Mouse (Mus musculus) myocyte (in vitro differentiated cells): Measurements from ENCODE around the gene Pqbp1. TPM values are rescaled to one million over a fixed set of nuclear protein-coding genes. Genes with fewer than 3 reads are reported as not detected.
"Not testable (repeated sequence)": the region's sequence is repeated elsewhere in the genome, so short reads cannot be mapped to it uniquely, and the experiment has no call there.

Source experiments
- H3K27me3 ChIP-seq: one replicate; pipeline ENCODE4 v1.6.1; 2011; ENCODE audit not compliant: control insufficient read depth, insufficient read depth, insufficient read length
- H3K36me3 ChIP-seq: one replicate; pipeline ENCODE4 v1.6.1; 2011; ENCODE audit not compliant: control insufficient read depth, insufficient read depth
- H3K4me2 ChIP-seq: one replicate; pipeline ENCODE4 v1.6.1; 2011; ENCODE audit warnings: low read depth, control low read depth
- H3K4me3 ChIP-seq: one replicate; pipeline ENCODE4 v1.5.1; 2011; ENCODE audit warnings: mild to moderate bottlenecking, control low read depth, moderate library complexity
- H3K79me2 ChIP-seq: one replicate; pipeline ENCODE4 v1.6.1; 2011; ENCODE audit not compliant: control insufficient read depth, insufficient read depth
- H3ac ChIP-seq: one replicate; pipeline ENCODE4 v1.6.1; 2011; ENCODE audit not compliant: control insufficient read depth, insufficient read length
- CEBPB ChIP-seq: IDR thresholded peaks from 2 replicates; pipeline ENCODE4 v1.6.1; 2011; ENCODE audit warnings: mild to moderate bottlenecking, moderate library complexity; ENCODE audit not compliant: poor library complexity, insufficient read depth, severe bottlenecking
- E2F4 ChIP-seq: IDR thresholded peaks from one replicate; pipeline ENCODE4 v1.6.1; 2011; ENCODE audit warnings: mild to moderate bottlenecking, control low read depth, moderate library complexity; ENCODE audit not compliant: insufficient read depth
- MAX ChIP-seq: IDR thresholded peaks from one replicate; pipeline ENCODE4 v1.6.1; 2011; ENCODE audit warnings: low read depth, mild to moderate bottlenecking, control low read depth
- MYOD1 ChIP-seq, 3 experiments: IDR thresholded peaks; one replicate each; pipeline ENCODE4 v1.6.1; 2011; ENCODE audit warnings: control low read depth in 2 of 3, low read depth in 2 of 3, mild to moderate bottlenecking in 2 of 3, moderate library complexity in 1 of 3; ENCODE audit not compliant: insufficient read length in 2 of 3, control insufficient read depth in 1 of 3
- MYOG ChIP-seq, 3 experiments: IDR thresholded peaks; one replicate each; pipeline ENCODE4 v1.6.1; 2011; ENCODE audit warnings: control low read depth in 2 of 3, low read depth in 2 of 3, mild to moderate bottlenecking in 2 of 3; ENCODE audit not compliant: insufficient read length in 2 of 3, control insufficient read depth in 1 of 3, insufficient read depth in 1 of 3
- POLR2A ChIP-seq: IDR thresholded peaks from one replicate; pipeline ENCODE4 v1.6.1; 2011; ENCODE audit warnings: low read depth, mild to moderate bottlenecking, control low read depth, moderate library complexity; ENCODE audit not compliant: insufficient read length
- POLR2AphosphoS2 ChIP-seq: IDR thresholded peaks from one replicate; pipeline ENCODE4 v1.6.1; 2011; ENCODE audit warnings: low read depth, control low read depth; ENCODE audit not compliant: insufficient read length
- REST ChIP-seq: IDR thresholded peaks from one replicate; pipeline ENCODE4 v1.6.1; 2011; ENCODE audit warnings: mild to moderate bottlenecking, control low read depth, moderate library complexity; ENCODE audit not compliant: insufficient read depth, insufficient read length
- SRF ChIP-seq: IDR thresholded peaks from one replicate; pipeline ENCODE4 v1.6.1; 2011; ENCODE audit warnings: low read depth; ENCODE audit not compliant: control insufficient read depth, insufficient read length
- TCF12 ChIP-seq: IDR thresholded peaks from one replicate; pipeline ENCODE4 v1.6.1; 2011; ENCODE audit warnings: mild to moderate bottlenecking, control low read depth; ENCODE audit not compliant: poor library complexity, insufficient read depth, severe bottlenecking
- TCF3 ChIP-seq: IDR thresholded peaks from one replicate; pipeline ENCODE4 v1.6.1; 2011; ENCODE audit warnings: low read depth, control low read depth; ENCODE audit not compliant: insufficient read length
- USF1 ChIP-seq: IDR thresholded peaks from one replicate; pipeline ENCODE4 v1.6.1; 2011; ENCODE audit warnings: low read depth, mild to moderate bottlenecking, control low read depth, moderate library complexity
- polyA plus RNA-seq: library from polyadenylated mRNA; unstranded; fragments of >200 nt; fragmentation: generic; extraction: Trizol; gene quantifications from one replicate; pipeline ENCODE4 v1.2.1, GENCODE M21; 2012; ENCODE audit warnings: missing spikeins

The Pqbp1 gene
- polyA plus RNA-seq, 1 experiment = 79.5 TPM

GRCm38 (mm10) chrX:7922032-7922431, 23.0 kb upstream of the Pqbp1 start:
- Histone ChIP-seq H3K79me2 (no peaks in the 10 kb centered on the region), H3ac (no peak overlapping the region), H3K4me2 (no peak overlapping the region), H3K4me3 (no peak overlapping the region), H3K27me3 (peaks cover 22% of the 10 kb centered on the region), H3K36me3 (no peaks in the 10 kb centered on the region)
- TF ChIP-seq MAX (no peak), MYOG (IDR thresholded peaks at IDR 0.05; ENCODE audit: control insufficient read depth in 1 of 3, insufficient read depth in 1 of 3, insufficient read length in 2 of 3, low read depth in 2 of 3) (peak in 2 of 3 experiments; percentile 83 to 90), REST (no peak), POLR2A (no peak), MYOD1 (IDR thresholded peaks at IDR 0.05; ENCODE audit: control insufficient read depth in 1 of 3, insufficient read length in 2 of 3, low read depth in 2 of 3) (peak in 2 of 3 experiments; percentile 55 to 73), TCF3 (peak; percentile 36), POLR2AphosphoS2 (no peak)

- Histone ChIP-seq H3K27me3 (peaks cover 22% of the 10 kb centered on the region), H3K4me2 (no peak within 1 kb of the TSS), H3K36me3 (no peaks in the 10 kb centered on the region), H3ac (no peak within 1 kb of the TSS), H3K79me2 (no peaks in the 10 kb centered on the region), H3K4me3 (no peak within 1 kb of the TSS)
- TF ChIP-seq POLR2AphosphoS2 = no peak
- TF ChIP-seq CEBPB = no peak
- no peak for TF ChIP-seq TCF12
- TF ChIP-seq MYOG (IDR thresholded peaks at IDR 0.05; ENCODE audit: control insufficient read depth in 1 of 3, insufficient read depth in 1 of 3, insufficient read length in 2 of 3, low read depth in 2 of 3) = no peak
- no peak for TF ChIP-seq REST
- no peak for TF ChIP-seq POLR2A
- no peak for TF ChIP-seq MAX
- TF ChIP-seq USF1 = no peak
- no peak for TF ChIP-seq E2F4
- TF ChIP-seq TCF3 = no peak
- TF ChIP-seq MYOD1 (IDR thresholded peaks at IDR 0.05; ENCODE audit: control insufficient read depth in 1 of 3, insufficient read length in 2 of 3, low read depth in 2 of 3) = no peak
- no peak for TF ChIP-seq SRF
Observed at GRCm38 (mm10) chrX:7919601-7920383, 20.7 kb upstream of the Pqbp1 start, which contains the start of gene Pcsk1n. Gene Pcsk1n, plus strand, starts transcription at chrX:7919822.

- H3ac ChIP-seq, H3K4me3 ChIP-seq, H3K36me3 ChIP-seq, H3K79me2 ChIP-seq, H3K4me2 ChIP-seq: not testable (repeated sequence)
- peaks cover 12% of the 10 kb centered on the region for H3K27me3 ChIP-seq
Observed at GRCm38 (mm10) chrX:7917960-7918359, 18.9 kb upstream of the Pqbp1 start.

- not testable (repeated sequence) for H3K79me2 ChIP-seq, H3K4me3 ChIP-seq, H3K4me2 ChIP-seq, H3K27me3 ChIP-seq, H3K36me3 ChIP-seq, H3ac ChIP-seq
Observed at GRCm38 (mm10) chrX:7915669-7916068, 16.6 kb upstream of the Pqbp1 start.

- Histone ChIP-seq H3K27me3 (no peaks in the 10 kb centered on the region), H3K36me3 (no peaks in the 10 kb centered on the region), H3ac (no peak overlapping the region), H3K79me2 (no peaks in the 10 kb centered on the region), H3K4me3 (no peak overlapping the region), H3K4me2 (no peak overlapping the region)
- TF ChIP-seq REST (no peak), E2F4 (no peak), SRF (no peak)
Observed at GRCm38 (mm10) chrX:7910473-7910872, 11.4 kb upstream of the Pqbp1 start.

GRCm38 (mm10) chrX:7909242-7909641, 10.2 kb upstream of the Pqbp1 start, which contains the start of gene Gm10490:
Gene Gm10490, plus strand, starts transcription at chrX:7909542.
- not testable (repeated sequence) for H3K79me2 ChIP-seq, H3K4me2 ChIP-seq, H3K4me3 ChIP-seq

More at GRCm38 (mm10) chrX:7909242-7909641, 10.2 kb upstream of the Pqbp1 start, which contains the start of gene Gm10490:
- H3K36me3 ChIP-seq, H3ac ChIP-seq, H3K27me3 ChIP-seq: not testable (repeated sequence)
